In the genomic region with DNA sequence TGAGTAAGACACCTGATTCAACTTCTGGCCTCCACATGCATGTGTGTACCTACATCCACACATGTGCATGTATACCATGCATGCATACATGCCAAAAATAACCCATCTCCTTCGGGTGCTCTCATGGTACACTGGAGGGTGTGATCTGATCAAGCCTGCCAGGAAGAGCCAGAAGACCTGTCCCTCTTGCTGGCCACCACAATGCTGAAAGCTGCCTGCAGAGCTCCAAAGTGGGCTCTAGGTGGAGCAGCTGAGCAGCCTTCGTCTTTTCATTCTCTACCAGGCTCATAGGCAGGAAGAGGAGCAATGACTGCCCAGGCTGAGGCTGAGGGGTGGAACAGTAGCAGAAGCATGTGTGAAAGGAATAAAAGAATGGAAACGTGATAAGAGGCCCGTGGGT, we compare ENCODE assay signal across 8 mouse cellular contexts. TPM values are rescaled to one million over a fixed set of nuclear protein-coding genes. Genes with fewer than 3 reads are reported as not detected.
DNase-seq lines count a peak whose midpoint lies in the region; ATAC-seq and TF ChIP-seq lines count a peak whose summit lies in the region.

No protein-coding gene starts in this region.

- H3K9ac ChIP-seq in kidney, embryonic 16.5 days (replicated peaks; ENCODE audit: low read length): no peak overlapping the region
- no peak overlapping the region for H3K9ac ChIP-seq in heart, postnatal 0 days (replicated peaks; ENCODE audit: low read depth, low read length)

- H3K9me3 ChIP-seq in kidney, embryonic 16.5 days (ENCODE audit: low read length): no peaks in the 10 kb centered on the region
- no peaks in the 10 kb centered on the region for H3K9me3 ChIP-seq in heart, postnatal 0 days (replicated peaks; ENCODE audit: control insufficient read depth, low read length)

- no peak for ATAC-seq in kidney, embryonic 16.5 days (ENCODE audit: low FRiP score, low TSS enrichment)
- no peak; the same call in 1 of the 2 replicates for ATAC-seq in heart, postnatal 0 days (ENCODE audit: insufficient read depth, low read depth)

- no peaks in the 10 kb centered on the region for H3K4me1 ChIP-seq in kidney, embryonic 16.5 days (ENCODE audit: insufficient read depth, low read length)
- H3K4me1 ChIP-seq in heart, postnatal 0 days (ENCODE audit: control insufficient read depth, insufficient read depth): no peaks in the 10 kb centered on the region

- peak; percentile 69 for TF ChIP-seq CTCF in heart, postnatal 0 days (IDR thresholded peaks at IDR 0.05; ENCODE audit: low read depth)

- WGBS in kidney, embryonic 16.5 days: 3% methylated on average over 4 of the region's 4 CpGs
- WGBS in heart, postnatal 0 days: 2% methylated on average over 4 of the region's 4 CpGs

- H3K27me3 ChIP-seq in kidney, embryonic 16.5 days (ENCODE audit: insufficient read depth, low read length): no peaks in the 10 kb centered on the region
- 0 out of 2 replicates have a peak, but pooled peaks cover 5% of the 10 kb centered on the region for H3K27me3 ChIP-seq in heart, postnatal 0 days (ENCODE audit: control insufficient read depth, insufficient read depth, low read length)

- no peak overlapping the region for H3K4me3 ChIP-seq in kidney, embryonic 16.5 days (ENCODE audit: low read length)
- H3K4me3 ChIP-seq in heart, postnatal 0 days (ENCODE audit: low read depth, low read length): no peak overlapping the region

- TF ChIP-seq EP300 in heart, postnatal 0 days (IDR thresholded peaks at IDR 0.05; ENCODE audit: low read depth): no peak

- no peaks in the 10 kb centered on the region for H3K36me3 ChIP-seq in kidney, embryonic 16.5 days (ENCODE audit: insufficient read depth, low read length)
- no peaks in the 10 kb centered on the region for H3K36me3 ChIP-seq in heart, postnatal 0 days (replicated peaks; ENCODE audit: control insufficient read depth, insufficient read depth, low read length)

- DNase-seq in kidney, adult 8-10 months: peak; percentile 27 to 66
- DNase-seq in NIH3T3 (ENCODE audit: low read depth): peak; percentile 78
- peak; percentile 47 to 78 for DNase-seq in cerebellum, postnatal 4 days (ENCODE audit: low spot score in 2 of 2)
- peak; percentile 67 for DNase-seq in heart, postnatal 0 days (ENCODE audit: low spot score)
- DNase-seq in layer of hippocampus, postnatal 25 days (ENCODE audit: extremely low spot score in 1 of 2, low spot score in 1 of 2): peak; percentile 53 to 70
- DNase-seq in mesoderm, embryonic 11.5 days (ENCODE audit: low read depth, low spot score): peak; percentile 74
- DNase-seq in right cerebral cortex, postnatal 4 days: peak; percentile 73

- H3K27ac ChIP-seq in kidney, embryonic 16.5 days (ENCODE audit: low read length): no peak overlapping the region
- H3K27ac ChIP-seq in heart, postnatal 0 days (ENCODE audit: low read depth): no peak overlapping the region

- no peak overlapping the region for H3K4me2 ChIP-seq in kidney, embryonic 16.5 days (replicated peaks; ENCODE audit: low read depth, low read length)
- H3K4me2 ChIP-seq in heart, postnatal 0 days (ENCODE audit: low read depth, low read length): no peak overlapping the region

RNA-seq across cellular contexts. Expression of gene Arhgap40, which starts 21.5 kb away (rescaled TPM):
- 0.25 and 0.49 TPM in 2 replicates for polyA plus RNA-seq in kidney, embryonic 16.5 days (2015; fragmentation: Nextera tagmentation; extraction: Ambion mirVana)
- total RNA-seq in heart, postnatal 0 days (2014; rRNA removed; ENCODE audit: low replicate concordance): 0.42 and 0.73 TPM in 2 replicates
- polyA plus RNA-seq in heart, postnatal 0 days (2015; fragmentation: Nextera tagmentation; extraction: Ambion mirVana): not detected in 2 replicates
- total RNA-seq in layer of hippocampus, postnatal 25 days (2021): not detected

RNA-seq across cellular contexts. Expression of gene Adig, which starts 31.7 kb away (rescaled TPM):
- not detected in 2 replicates for polyA plus RNA-seq in kidney, embryonic 16.5 days (2015; fragmentation: Nextera tagmentation; extraction: Ambion mirVana)
- not detected in 2 replicates for total RNA-seq in heart, postnatal 0 days (2014; rRNA removed; ENCODE audit: low replicate concordance)
- polyA plus RNA-seq in heart, postnatal 0 days (2015; fragmentation: Nextera tagmentation; extraction: Ambion mirVana): not detected in 2 replicates
- not detected for total RNA-seq in layer of hippocampus, postnatal 25 days (2021)
